Mouse (Mus musculus) olfactory bulb, adult 2 months (tissue): ENCODE measurements around the gene Lpar3. TPM values are rescaled to one million over a fixed set of nuclear protein-coding genes. Genes with fewer than 3 reads are reported as not detected.

Experiments used
- H3K27ac ChIP-seq: fragments of 200-500 bp; 2 replicates; pipeline ENCODE4 v1.5.1; 2012; ENCODE audit warnings: low read depth, low read length; ENCODE audit not compliant: insufficient read depth
- H3K4me1 ChIP-seq: fragments of 200-500 bp; 2 replicates; pipeline ENCODE4 v1.6.1; 2012; ENCODE audit warnings: low read length; ENCODE audit not compliant: control insufficient read depth, insufficient read depth
- H3K4me3 ChIP-seq: fragments of 200-500 bp; 2 replicates; pipeline ENCODE4 v1.5.1; 2012; ENCODE audit warnings: mild to moderate bottlenecking, low read depth, low read length, moderate library complexity; ENCODE audit not compliant: insufficient read depth
- CTCF ChIP-seq: fragments of 200-500 bp; IDR thresholded peaks from 2 replicates; pipeline ENCODE4 v1.5.1; 2012; ENCODE audit warnings: low read depth, mild to moderate bottlenecking, low read length, moderate library complexity; ENCODE audit not compliant: insufficient read depth
- POLR2A ChIP-seq: fragments of 200-500 bp; IDR thresholded peaks from 2 replicates; pipeline ENCODE4 v1.6.1; 2012; ENCODE audit warnings: mild to moderate bottlenecking, low read depth, low read length, moderate library complexity; ENCODE audit not compliant: insufficient read depth
- WGBS: fragments of 180-500 bp; shearing (Covaris S2); methylation state at CpG from one replicate; pipeline ENCODE4 v1.1.7; 2018; 5-methylcytosine and 5-hydroxymethylcytosine counted together
- polyA plus RNA-seq: library from polyadenylated mRNA; stranded (reverse); fragments of >200 nt; gene quantifications from 2 replicates; pipeline ENCODE4 v1.2.4, GENCODE M21; 2012; ENCODE audit warnings: low replicate concordance; ENCODE audit not compliant: missing spikeins, insufficient read depth, insufficient read length

Lpar3 gene
- polyA plus RNA-seq, 1 experiment: not detected

GRCm38 (mm10) chr3:146189933-146190332 lies 30.8 kb upstream of the Lpar3 start:
- no peak overlapping the region for H3K4me3 ChIP-seq
- TF ChIP-seq CTCF (no peak), POLR2A (no peak)
- H3K27ac ChIP-seq: no peak overlapping the region
- WGBS: 72% methylated on average over 10 of the region's 10 CpGs
- H3K4me1 ChIP-seq: no peaks in the 10 kb centered on the region

- Histone ChIP-seq H3K4me3 (no peak overlapping the region), H3K4me1 (no peaks in the 10 kb centered on the region), H3K27ac (no peak overlapping the region)
- WGBS: 94% methylated on average over 1 of the region's 1 CpGs
- no peak for TF ChIP-seq POLR2A
- no peak for TF ChIP-seq CTCF
Observed at GRCm38 (mm10) chr3:146192507-146192906, 28.3 kb upstream of the Lpar3 start.

GRCm38 (mm10) chr3:146195153-146195552 lies 25.6 kb upstream of the Lpar3 start:
- no peak overlapping the region for H3K4me3 ChIP-seq
- H3K27ac ChIP-seq: no peak overlapping the region
- H3K4me1 ChIP-seq: 0 out of 2 replicates have a peak, but pooled peaks cover 3% of the 10 kb centered on the region
- 87% methylated on average over 5 of the region's 5 CpGs for WGBS
- no peak for TF ChIP-seq CTCF
- no peak for TF ChIP-seq POLR2A

GRCm38 (mm10) chr3:146196301-146196700 lies 24.5 kb upstream of the Lpar3 start:
- Histone ChIP-seq H3K4me3 (no peak overlapping the region), H3K27ac (no peak overlapping the region), H3K4me1 (0 out of 2 replicates have a peak, but pooled peaks cover 3% of the 10 kb centered on the region)
- TF ChIP-seq POLR2A: no peak
- no peak for TF ChIP-seq CTCF
- WGBS: 46% methylated on average over 6 of the region's 6 CpGs

- Histone ChIP-seq H3K4me1 (0 out of 2 replicates have a peak, but pooled peaks cover 3% of the 10 kb centered on the region), H3K27ac (no peak overlapping the region), H3K4me3 (no peak overlapping the region)
- WGBS: 92% methylated on average over 17 of the region's 17 CpGs
- no peak for TF ChIP-seq CTCF
- TF ChIP-seq POLR2A: no peak
Observed at GRCm38 (mm10) chr3:146196780-146197743, 23.7 kb upstream of the Lpar3 start.

- no peak overlapping the region for H3K4me3 ChIP-seq
- 92% methylated on average over 12 of the region's 12 CpGs for WGBS
- H3K27ac ChIP-seq: no peak overlapping the region
- no peak for TF ChIP-seq CTCF
- no peak for TF ChIP-seq POLR2A
- 0 out of 2 replicates have a peak, but pooled peaks cover 3% of the 10 kb centered on the region for H3K4me1 ChIP-seq
Observed at GRCm38 (mm10) chr3:146197785-146198184, 23.0 kb upstream of the Lpar3 start.

GRCm38 (mm10) chr3:146198803-146199481 lies 21.8 kb upstream of the Lpar3 start:
- Histone ChIP-seq H3K27ac (no peak overlapping the region), H3K4me3 (no peak overlapping the region), H3K4me1 (0 out of 2 replicates have a peak, but pooled peaks cover 3% of the 10 kb centered on the region)
- no peak for TF ChIP-seq CTCF
- no peak for TF ChIP-seq POLR2A
- 76% methylated on average over 11 of the region's 11 CpGs for WGBS

- WGBS: 58% methylated on average over 3 of the region's 3 CpGs
- 0 out of 2 replicates have a peak, but pooled peaks cover 3% of the 10 kb centered on the region for H3K4me1 ChIP-seq
- no peak for TF ChIP-seq CTCF
- TF ChIP-seq POLR2A: no peak
- H3K4me3 ChIP-seq: no peak overlapping the region
- no peak overlapping the region for H3K27ac ChIP-seq
Observed at GRCm38 (mm10) chr3:146199486-146199885, 21.3 kb upstream of the Lpar3 start.

- Histone ChIP-seq H3K4me1 (no peaks in the 10 kb centered on the region), H3K27ac (no peak overlapping the region), H3K4me3 (no peak overlapping the region)
- 89% methylated on average over 2 of the region's 2 CpGs for WGBS
- TF ChIP-seq CTCF (no peak), POLR2A (no peak)
Observed at GRCm38 (mm10) chr3:146204375-146204774, 16.4 kb upstream of the Lpar3 start.
